Mouse (Mus musculus): ENCODE data around the gene Mta1. TPM values are rescaled to one million over a fixed set of nuclear protein-coding genes. Genes with fewer than 3 reads are reported as not detected.

Mta1 gene
- total RNA-seq, 2 experiments from 2014 or later, result 46.0 to 52.0 TPM

- no peak for DNase-seq
Measured at GRCm38 (mm10) chr12:113149341-113149740, 51.3 kb downstream of the Mta1 start.

GRCm38 (mm10) chr12:113149896-113150295 lies 51.8 kb downstream of the Mta1 start:
- DNase-seq, result no peak

- no peak for DNase-seq
Measured at GRCm38 (mm10) chr12:113150591-113150990, 52.5 kb downstream of the Mta1 start.

- no peak for DNase-seq
Measured at GRCm38 (mm10) chr12:113151046-113151445, 53.0 kb downstream of the Mta1 start.

GRCm38 (mm10) chr12:113151661-113152271 lies 53.7 kb downstream of the Mta1 start:
- peak; percentile 53 for DNase-seq

- DNase-seq, result peak; percentile 40
Measured at GRCm38 (mm10) chr12:113152272-113152661, 54.2 kb downstream of the Mta1 start.

GRCm38 (mm10) chr12:113152991-113153525 lies 55.0 kb downstream of the Mta1 start:
- DNase-seq, result peak; percentile 5

- DNase-seq, result peak; percentile 11
Measured at GRCm38 (mm10) chr12:113153971-113154370, 55.9 kb downstream of the Mta1 start.

GRCm38 (mm10) chr12:113154747-113155075 lies 56.6 kb downstream of the Mta1 start:
- DNase-seq, result no peak

- peak; percentile 36 for DNase-seq
Measured at GRCm38 (mm10) chr12:113155076-113155771, 57.1 kb downstream of the Mta1 start.

- peak; percentile 100 for DNase-seq
Measured at GRCm38 (mm10) chr12:113155887-113156539, 57.9 kb downstream of the Mta1 start, which contains the start of gene Tedc1. Gene Tedc1 (plus strand): TSS chr12:113156421.

GRCm38 (mm10) chr12:113156540-113156929 lies 58.5 kb downstream of the Mta1 start:
- DNase-seq, result no peak

- no peak for DNase-seq
Measured at GRCm38 (mm10) chr12:113157002-113157401, 58.9 kb downstream of the Mta1 start.

GRCm38 (mm10) chr12:113157521-113157920 lies 59.4 kb downstream of the Mta1 start:
- DNase-seq, result no peak

- no peak for DNase-seq
Measured at GRCm38 (mm10) chr12:113157971-113158370, 59.9 kb downstream of the Mta1 start.

GRCm38 (mm10) chr12:113163561-113164006 lies 65.5 kb downstream of the Mta1 start:
- DNase-seq, result no peak

GRCm38 (mm10) chr12:113168031-113168536 lies 70.0 kb downstream of the Mta1 start:
- no peak for DNase-seq

GRCm38 (mm10) chr12:113176960-113177725 lies 79.1 kb downstream of the Mta1 start:
- no peak for DNase-seq

GRCm38 (mm10) chr12:113181020-113181419 lies 82.9 kb downstream of the Mta1 start:
- no peak for DNase-seq

- no peak for DNase-seq
Measured at GRCm38 (mm10) chr12:113184945-113185344, 86.9 kb downstream of the Mta1 start.

GRCm38 (mm10) chr12:113185442-113186291 lies 87.6 kb downstream of the Mta1 start, which contains the start of gene Tmem121:
Gene Tmem121 (plus strand): TSS chr12:113185930.
- DNase-seq, result peak; percentile 23

All from gastrocnemius, postnatal 10 days (tissue).